ENCODE assay signal across 16 mouse cellular contexts in the genomic region with DNA sequence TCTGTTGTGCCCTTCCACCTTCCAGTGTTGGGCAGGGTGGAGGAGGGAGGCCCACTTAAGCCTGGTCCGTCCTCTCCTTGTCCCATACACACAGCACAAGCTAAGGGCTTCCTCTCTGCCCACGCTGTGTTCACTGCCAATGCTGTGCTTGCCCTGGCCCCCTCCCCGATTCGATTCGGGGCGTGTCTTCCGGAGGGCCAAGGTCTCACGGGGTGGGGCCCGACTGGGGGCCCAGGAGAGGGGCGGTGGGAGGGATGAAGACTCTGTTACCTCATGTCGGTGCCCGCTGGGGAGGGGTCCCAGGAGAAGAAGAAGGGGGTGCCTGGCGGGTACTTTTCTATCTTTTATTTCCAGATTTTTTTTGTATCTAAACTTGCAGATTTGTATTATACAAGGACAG.
"Had no signal": no experiment of that assay in that cellular context is flagged by ENCODE, and none has a peak within 500 bp of the region (broad histone marks: within the 10 kb centered on the region; RNA-seq: fewer than 3 reads in every experiment).

No protein-coding gene starts in this region.

- H3K4me3 ChIP-seq: limb, embryonic 13.5 days; liver, embryonic 13.5 days had no signal

- H3K9ac ChIP-seq: limb, embryonic 13.5 days; liver, embryonic 13.5 days had no signal

- DNase-seq: kidney, postnatal 14 days; left cerebral cortex, postnatal 4 days; liver, embryonic 13.5 days; lung, adult 2 months; lung, postnatal 14 days; lung, postnatal 4 days; midbrain, embryonic 14.5 days; right cerebral cortex, adult 18-20 months; right cerebral cortex, postnatal 14 days; right cerebral cortex, postnatal 4 days; thymus, adult 2 months; thymus, postnatal 14 days; thymus, postnatal 4 days had no signal

- H3K27ac ChIP-seq: limb, embryonic 13.5 days; liver, embryonic 13.5 days; stomach, postnatal 0 days had no signal

- H3K9me3 ChIP-seq: limb, embryonic 13.5 days; liver, embryonic 13.5 days had no signal

- H3K4me2 ChIP-seq: limb, embryonic 13.5 days; liver, embryonic 13.5 days; midbrain, embryonic 11.5 days had no signal
